Mouse (Mus musculus): ENCODE measurements at regions not wholly inside any gene's neighbourhood (a gene's known extent, or its start where the extent isn't known, plus 50 kb on each side); places are given as distances from the start of the nearest gene placed in this dataset.

DNA sequence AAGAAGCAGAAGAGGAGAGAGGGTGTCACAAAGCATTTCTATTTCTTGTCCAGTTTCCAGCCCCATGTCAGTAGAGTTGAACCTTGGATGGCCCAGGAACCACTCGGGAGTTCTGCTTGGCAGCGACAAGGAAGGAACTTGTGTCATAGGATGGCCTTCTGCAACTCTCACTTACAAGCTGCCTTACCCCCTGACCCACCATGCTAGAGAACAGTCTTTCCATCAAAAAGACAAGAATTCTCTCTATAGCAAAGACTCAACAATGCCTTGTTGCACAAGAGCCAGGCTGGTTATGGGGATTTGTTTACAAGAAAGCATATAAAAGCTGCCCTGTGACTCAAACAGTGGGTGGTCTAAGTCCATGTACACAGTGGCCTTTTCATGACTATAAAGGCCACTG, 1852.4 kb upstream of the 5930422O12Rik start:
- Histone ChIP-seq H3K4me1 (ENCODE audit: control insufficient read depth, insufficient read depth, low read length) (no peaks in the 10 kb centered on the region), H3K27ac (ENCODE audit: insufficient read depth, low read length) (no peak overlapping the region), H3K4me3 (ENCODE audit: low read depth, low read length) (no peak overlapping the region), H3K27me3 (ENCODE audit: control insufficient read depth, insufficient read depth, low read length, poor library complexity, severe bottlenecking) (no peaks in the 10 kb centered on the region), H3K36me3 (ENCODE audit: control insufficient read depth, insufficient read depth, low read length, poor library complexity, severe bottlenecking) (no peaks in the 10 kb centered on the region), H3K9ac (ENCODE audit: low read depth, poor library complexity, severe bottlenecking) (no peak overlapping the region), H3K9me3 (replicated peaks; ENCODE audit: control insufficient read depth, insufficient read depth, low read length, poor library complexity, severe bottlenecking) (no peaks in the 10 kb centered on the region)
- no peak for TF ChIP-seq EP300 (IDR thresholded peaks at IDR 0.05; ENCODE audit: insufficient read depth, low read depth, low read length)
- no peak for TF ChIP-seq POLR2A (IDR thresholded peaks at IDR 0.05; ENCODE audit: insufficient read depth, low read length)
- TF ChIP-seq CTCF (IDR thresholded peaks at IDR 0.05; ENCODE audit: low read depth, low read length): no peak

DNA sequence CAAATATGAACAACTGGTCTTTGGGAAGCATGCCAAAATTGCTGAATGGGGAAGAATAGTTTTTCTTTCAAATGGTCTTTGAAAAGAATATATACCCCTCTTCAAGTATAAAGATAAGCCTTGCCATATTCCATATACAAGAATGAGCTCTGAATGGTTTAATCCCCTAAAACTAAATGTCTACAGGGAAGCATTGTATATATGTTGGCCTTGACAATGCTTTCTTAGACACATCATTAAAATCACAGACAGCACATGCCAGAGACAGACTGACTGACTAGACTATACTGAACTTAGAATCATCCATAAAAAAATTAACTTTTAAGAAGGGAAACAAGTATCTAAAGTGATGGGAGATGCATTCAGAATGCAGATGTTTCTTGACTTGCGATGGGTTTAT, 1843.8 kb upstream of the 5930422O12Rik start:
- Histone ChIP-seq H3K27me3 (ENCODE audit: control insufficient read depth, insufficient read depth, low read length, poor library complexity, severe bottlenecking) (no peaks in the 10 kb centered on the region), H3K4me1 (ENCODE audit: control insufficient read depth, insufficient read depth, low read length) (no peaks in the 10 kb centered on the region), H3K36me3 (ENCODE audit: control insufficient read depth, insufficient read depth, low read length, poor library complexity, severe bottlenecking) (no peaks in the 10 kb centered on the region), H3K4me3 (ENCODE audit: low read depth, low read length) (no peak overlapping the region), H3K9me3 (replicated peaks; ENCODE audit: control insufficient read depth, insufficient read depth, low read length, poor library complexity, severe bottlenecking) (no peaks in the 10 kb centered on the region), H3K9ac (ENCODE audit: low read depth, poor library complexity, severe bottlenecking) (no peak overlapping the region), H3K27ac (ENCODE audit: insufficient read depth, low read length) (no peak overlapping the region)
- no peak for TF ChIP-seq EP300 (IDR thresholded peaks at IDR 0.05; ENCODE audit: insufficient read depth, low read depth, low read length)
- no peak for TF ChIP-seq CTCF (IDR thresholded peaks at IDR 0.05; ENCODE audit: low read depth, low read length)
- TF ChIP-seq POLR2A (IDR thresholded peaks at IDR 0.05; ENCODE audit: insufficient read depth, low read length): no peak

- H3K27me3 ChIP-seq (ENCODE audit: control insufficient read depth, insufficient read depth, low read length, poor library complexity, severe bottlenecking): no peaks in the 10 kb centered on the region; the same call in none of the 2 replicates
- TF ChIP-seq CTCF (IDR thresholded peaks at IDR 0.05; ENCODE audit: low read depth, low read length): no peak
- no peak overlapping the region for H3K27ac ChIP-seq (ENCODE audit: insufficient read depth, low read length)
- H3K4me3 ChIP-seq (ENCODE audit: low read depth, low read length): no peak overlapping the region
- H3K36me3 ChIP-seq (ENCODE audit: control insufficient read depth, insufficient read depth, low read length, poor library complexity, severe bottlenecking): no peaks in the 10 kb centered on the region
- H3K9ac ChIP-seq (ENCODE audit: low read depth, poor library complexity, severe bottlenecking): no peak overlapping the region
- H3K9me3 ChIP-seq (replicated peaks; ENCODE audit: control insufficient read depth, insufficient read depth, low read length, poor library complexity, severe bottlenecking): no peaks in the 10 kb centered on the region
- H3K4me1 ChIP-seq (ENCODE audit: control insufficient read depth, insufficient read depth, low read length): no peaks in the 10 kb centered on the region
Observed at GRCm38 (mm10) chr8:31599536-31599935, 1829.0 kb upstream of the 5930422O12Rik start.

- Histone ChIP-seq H3K36me3 (ENCODE audit: control insufficient read depth, insufficient read depth, low read length, poor library complexity, severe bottlenecking) (no peaks in the 10 kb centered on the region), H3K4me3 (ENCODE audit: low read depth, low read length) (no peak overlapping the region), H3K27ac (ENCODE audit: insufficient read depth, low read length) (no peak overlapping the region), H3K4me1 (ENCODE audit: control insufficient read depth, insufficient read depth, low read length) (no peaks in the 10 kb centered on the region), H3K9me3 (replicated peaks; ENCODE audit: control insufficient read depth, insufficient read depth, low read length, poor library complexity, severe bottlenecking) (no peaks in the 10 kb centered on the region), H3K9ac (ENCODE audit: low read depth, poor library complexity, severe bottlenecking) (no peak overlapping the region), H3K27me3 (ENCODE audit: control insufficient read depth, insufficient read depth, low read length, poor library complexity, severe bottlenecking) (no peaks in the 10 kb centered on the region; the same call in none of the 2 replicates)
- TF ChIP-seq CTCF (IDR thresholded peaks at IDR 0.05; ENCODE audit: low read depth, low read length) (no peak), EP300 (IDR thresholded peaks at IDR 0.05; ENCODE audit: insufficient read depth, low read depth, low read length) (no peak), POLR2A (IDR thresholded peaks at IDR 0.05; ENCODE audit: insufficient read depth, low read length) (no peak)
Observed at GRCm38 (mm10) chr8:31600979-31601378, 1827.5 kb upstream of the 5930422O12Rik start.

DNA sequence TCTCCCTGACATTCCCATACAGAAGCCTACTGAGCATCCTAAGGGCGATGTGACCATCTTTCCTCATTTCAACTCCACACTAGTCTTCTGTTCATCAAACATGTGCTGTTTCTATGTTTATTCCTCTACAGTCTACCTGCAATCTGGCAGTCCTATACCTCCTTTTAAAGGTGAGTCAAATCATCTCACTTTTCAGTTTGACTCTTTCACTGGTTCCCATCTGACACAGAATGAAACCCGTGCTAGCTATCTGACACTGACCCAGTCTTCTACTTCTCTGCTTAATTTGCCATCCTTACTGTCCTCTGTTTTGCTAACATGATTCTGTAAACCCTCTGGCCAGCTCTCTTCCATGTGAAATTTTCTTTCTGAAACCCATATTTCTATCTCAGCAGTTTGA, 1812.0 kb upstream of the 5930422O12Rik start:
- Histone ChIP-seq H3K27me3 (ENCODE audit: control insufficient read depth, insufficient read depth, low read length, poor library complexity, severe bottlenecking) (no peaks in the 10 kb centered on the region), H3K27ac (ENCODE audit: insufficient read depth, low read length) (no peak overlapping the region), H3K36me3 (ENCODE audit: control insufficient read depth, insufficient read depth, low read length, poor library complexity, severe bottlenecking) (no peaks in the 10 kb centered on the region), H3K9me3 (replicated peaks; ENCODE audit: control insufficient read depth, insufficient read depth, low read length, poor library complexity, severe bottlenecking) (no peaks in the 10 kb centered on the region), H3K9ac (ENCODE audit: low read depth, poor library complexity, severe bottlenecking) (no peak overlapping the region), H3K4me3 (ENCODE audit: low read depth, low read length) (no peak overlapping the region), H3K4me1 (ENCODE audit: control insufficient read depth, insufficient read depth, low read length) (no peaks in the 10 kb centered on the region)
- no peak for TF ChIP-seq CTCF (IDR thresholded peaks at IDR 0.05; ENCODE audit: low read depth, low read length)
- TF ChIP-seq POLR2A (IDR thresholded peaks at IDR 0.05; ENCODE audit: insufficient read depth, low read length): no peak
- no peak for TF ChIP-seq EP300 (IDR thresholded peaks at IDR 0.05; ENCODE audit: insufficient read depth, low read depth, low read length)

DNA sequence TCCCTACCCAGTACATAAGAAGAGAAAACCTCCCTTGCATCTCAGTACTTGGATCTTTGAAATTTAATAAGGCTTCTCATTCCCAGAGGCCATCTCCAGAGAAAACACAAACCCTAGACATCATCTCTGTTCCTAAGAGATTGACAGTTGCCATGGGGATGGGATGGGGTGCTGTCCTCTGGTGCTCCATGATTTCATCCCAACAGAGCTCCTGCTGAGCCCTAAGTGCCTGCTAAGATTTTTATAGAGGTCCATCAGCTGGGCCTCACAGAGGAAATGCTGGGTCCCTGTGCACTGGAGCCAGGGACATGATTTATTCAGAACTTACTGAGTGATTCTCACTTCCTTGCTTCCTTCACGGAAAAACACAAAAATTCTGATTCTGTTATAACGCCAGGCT, 1800.8 kb upstream of the 5930422O12Rik start:
- no peaks in the 10 kb centered on the region for H3K27me3 ChIP-seq (ENCODE audit: control insufficient read depth, insufficient read depth, low read length, poor library complexity, severe bottlenecking)
- no peak overlapping the region for H3K27ac ChIP-seq (ENCODE audit: insufficient read depth, low read length)
- H3K9ac ChIP-seq (ENCODE audit: low read depth, poor library complexity, severe bottlenecking): no peak overlapping the region
- TF ChIP-seq POLR2A (IDR thresholded peaks at IDR 0.05; ENCODE audit: insufficient read depth, low read length) (no peak), EP300 (IDR thresholded peaks at IDR 0.05; ENCODE audit: insufficient read depth, low read depth, low read length) (no peak), CTCF (IDR thresholded peaks at IDR 0.05; ENCODE audit: low read depth, low read length) (no peak)
- H3K9me3 ChIP-seq (replicated peaks; ENCODE audit: control insufficient read depth, insufficient read depth, low read length, poor library complexity, severe bottlenecking): no peaks in the 10 kb centered on the region
- no peak overlapping the region for H3K4me3 ChIP-seq (ENCODE audit: low read depth, low read length)
- no peaks in the 10 kb centered on the region for H3K4me1 ChIP-seq (ENCODE audit: control insufficient read depth, insufficient read depth, low read length)
- no peaks in the 10 kb centered on the region for H3K36me3 ChIP-seq (ENCODE audit: control insufficient read depth, insufficient read depth, low read length, poor library complexity, severe bottlenecking)

All from ES-Bruce4 (cell line).